Mouse (Mus musculus) cerebellum, adult 2 months (tissue): Measurements from ENCODE around the gene Ddx58. TPM values are rescaled to one million over a fixed set of nuclear protein-coding genes. Genes with fewer than 3 reads are reported as not detected.
A peak's percentile ranks its signal among the peaks of the same experiment; 100 is the strongest.

Source experiments
- DNase-seq, 2 experiments: peaks; one replicate each; pipeline ENCODE4 v3.0.0; 2021
- H3K27ac ChIP-seq: fragments of 200-500 bp; 2 replicates; pipeline ENCODE4 v1.5.1; 2012; ENCODE audit warnings: low read length, control low read depth, inconsistent platforms; ENCODE audit not compliant: insufficient read depth
- H3K27me3 ChIP-seq: fragments of 200-500 bp; 2 replicates; pipeline ENCODE4 v1.6.1; 2012; ENCODE audit warnings: inconsistent platforms, mild to moderate bottlenecking, low read length, moderate library complexity; ENCODE audit not compliant: control insufficient read depth, insufficient read depth
- H3K4me1 ChIP-seq: fragments of 200-500 bp; 2 replicates; pipeline ENCODE4 v1.6.1; 2011; ENCODE audit warnings: low read length; ENCODE audit not compliant: control insufficient read depth, insufficient read depth
- H3K4me3 ChIP-seq: fragments of 200-500 bp; replicated peaks from 2 replicates; pipeline ENCODE3; 2011; ENCODE audit warnings: mild to moderate bottlenecking, low read depth, low read length, control low read depth; ENCODE audit not compliant: insufficient read depth
- CTCF ChIP-seq: fragments of 200-500 bp; IDR thresholded peaks from 2 replicates; pipeline ENCODE4 v1.5.1; 2011; ENCODE audit warnings: low read depth, mild to moderate bottlenecking, control low read depth, low read length, moderate library complexity, borderline replicate concordance; ENCODE audit not compliant: insufficient read depth
- POLR2A ChIP-seq: fragments of 200-500 bp; IDR thresholded peaks from 2 replicates; pipeline ENCODE4 v1.6.1; 2011; ENCODE audit warnings: low read length, control low read depth, borderline replicate concordance; ENCODE audit not compliant: insufficient read depth
- WGBS: fragments of 180-500 bp; shearing (Covaris S2); methylation state at CpG from one replicate; pipeline ENCODE4 v1.1.7; 2018; 5-methylcytosine and 5-hydroxymethylcytosine counted together
- polyA plus RNA-seq: library from polyadenylated mRNA; depleted of rRNA; stranded (reverse); fragments of >200 nt; gene quantifications from 2 replicates; pipeline ENCODE4 v1.2.3, GENCODE M21; 2012

Ddx58 gene
- polyA plus RNA-seq, 1 experiment = 4.1 TPM

DNA sequence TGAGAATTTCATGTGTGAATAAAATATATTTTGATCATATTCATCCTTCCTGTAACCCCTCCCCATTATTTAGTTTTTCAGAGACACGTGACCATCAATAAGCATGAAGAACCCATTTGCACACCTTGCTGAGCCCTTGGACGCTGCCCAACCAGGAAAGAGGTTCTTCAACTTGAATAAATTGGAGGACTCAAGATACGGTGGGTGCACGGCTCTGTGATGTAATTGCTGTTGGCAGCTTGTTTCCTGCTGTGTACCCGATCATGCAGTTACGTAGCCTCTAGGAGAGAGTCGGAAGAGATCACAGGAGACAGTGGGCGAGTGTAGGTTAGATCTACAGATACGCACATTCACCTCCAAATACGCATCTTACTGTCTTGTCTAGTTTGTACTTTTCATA is 76.0 kb downstream of the Ddx58 start:
- Histone ChIP-seq H3K27ac (no peak overlapping the region), H3K4me1 (no peaks in the 10 kb centered on the region), H3K27me3 (no peaks in the 10 kb centered on the region), H3K4me3 (no peak overlapping the region)
- TF ChIP-seq POLR2A (no peak), CTCF (no peak)
- WGBS = 50% methylated on average over 10 of the region's 10 CpGs
- DNase-seq = no peak

DNA sequence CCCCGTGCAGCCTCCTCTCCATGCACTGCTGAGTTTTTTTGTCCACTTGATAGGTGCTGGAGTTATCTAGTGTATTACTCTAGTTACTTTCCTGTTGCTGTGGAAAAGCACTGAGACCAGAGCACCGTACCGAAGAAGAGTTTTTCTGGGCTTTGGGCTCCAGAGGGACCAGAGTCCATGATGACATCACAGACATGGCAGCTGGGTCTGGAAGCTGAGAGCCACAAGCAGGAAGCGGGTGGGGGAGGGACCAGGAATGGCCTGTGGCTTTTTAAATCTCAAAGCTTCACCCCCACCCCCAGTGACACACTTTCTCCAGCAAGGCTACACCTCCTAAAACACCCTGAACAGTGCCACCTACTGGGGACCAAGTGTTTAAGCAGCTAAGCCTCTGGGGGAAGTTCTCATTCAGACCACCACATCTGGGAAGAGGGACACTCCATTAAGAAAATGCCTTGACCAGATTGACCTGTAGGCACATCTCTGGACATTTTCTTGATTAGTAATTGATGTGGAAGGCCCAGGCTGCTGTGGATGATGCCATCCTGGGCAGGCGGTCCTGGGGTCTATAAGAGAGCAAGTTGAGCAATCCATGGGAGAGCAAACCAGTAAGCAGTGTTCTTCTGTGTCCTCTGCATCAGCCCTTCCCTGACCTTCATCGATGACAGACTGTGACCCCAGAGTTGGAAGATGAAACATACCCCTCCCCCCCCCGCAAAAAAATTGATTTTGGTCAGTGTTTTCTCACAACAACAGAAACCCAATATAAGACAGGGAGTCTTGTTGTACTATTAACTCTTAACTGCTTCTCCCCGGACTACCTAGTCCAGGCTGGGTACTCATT is 78.8 kb downstream of the Ddx58 start:
- Histone ChIP-seq H3K4me1 (peaks cover 3% of the 10 kb centered on the region; the same call in 1 of the 2 replicates), H3K27me3 (no peaks in the 10 kb centered on the region), H3K27ac (no peak overlapping the region), H3K4me3 (no peak overlapping the region)
- DNase-seq = no peak
- TF ChIP-seq POLR2A = no peak
- TF ChIP-seq CTCF = no peak
- 97% methylated on average over 8 of the region's 8 CpGs for WGBS

DNA sequence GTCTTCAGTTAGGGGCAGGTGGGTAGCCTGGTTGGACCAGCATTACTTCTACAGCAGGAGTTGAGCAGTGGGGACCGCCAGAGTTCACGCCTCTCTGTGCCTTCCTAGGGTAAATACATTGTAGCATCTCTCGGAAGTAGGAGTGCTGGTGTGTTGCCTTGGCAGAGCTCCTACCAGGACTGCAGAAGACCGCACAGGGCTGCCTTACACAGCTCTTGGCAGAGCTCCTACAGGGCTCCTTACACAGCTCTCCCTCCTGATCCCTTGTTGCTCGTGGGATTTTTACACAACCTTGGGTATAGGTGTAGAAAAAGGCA is 81.4 kb downstream of the Ddx58 start:
- no peak for TF ChIP-seq CTCF
- H3K27me3 ChIP-seq = no peaks in the 10 kb centered on the region
- WGBS = 6% methylated on average over 5 of the region's 5 CpGs
- peaks cover 3% of the 10 kb centered on the region; the same call in 1 of the 2 replicates for H3K4me1 ChIP-seq
- no peak overlapping the region for H3K27ac ChIP-seq
- peak in 1 of 2 experiments; percentile 22 for DNase-seq
- H3K4me3 ChIP-seq = no peak overlapping the region

DNA sequence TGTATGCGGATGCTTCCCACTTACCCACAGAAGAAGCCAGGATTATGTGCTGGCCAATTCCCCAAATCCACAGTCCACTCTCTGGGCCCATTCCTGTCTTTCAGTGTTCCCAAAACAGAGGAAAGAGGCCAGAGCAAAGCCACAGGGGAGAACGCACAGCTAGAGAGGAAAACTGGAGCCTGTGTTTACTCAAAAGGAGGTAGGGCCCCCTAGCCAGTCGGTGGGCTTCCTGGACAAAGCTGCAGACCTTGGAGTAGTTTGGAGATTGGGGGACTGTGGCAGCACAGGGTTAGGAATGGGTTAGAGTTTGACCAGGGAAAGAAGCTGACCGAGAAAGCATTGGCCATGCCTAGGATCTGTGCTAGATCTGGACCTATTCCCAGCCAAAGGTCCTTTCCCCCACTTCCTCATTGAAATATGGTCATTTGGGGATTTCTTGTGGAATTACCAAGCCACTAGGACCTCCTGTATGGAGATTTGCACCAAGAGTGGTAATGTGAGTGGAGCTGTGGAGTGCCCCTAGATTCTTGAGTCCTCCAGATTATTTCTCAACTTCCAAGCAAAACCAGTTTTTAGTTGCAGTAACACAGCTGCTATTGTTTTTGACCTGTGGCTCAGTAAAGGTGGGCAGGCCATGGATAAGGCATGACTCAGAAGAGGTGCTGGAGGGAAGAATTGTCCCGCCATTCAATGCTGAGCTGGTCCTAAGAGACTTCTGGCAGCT is 82.0 kb downstream of the Ddx58 start:
- TF ChIP-seq POLR2A = no peak
- no peak for TF ChIP-seq CTCF
- Histone ChIP-seq H3K4me1 (peaks cover 3% of the 10 kb centered on the region; the same call in 1 of the 2 replicates), H3K27me3 (no peaks in the 10 kb centered on the region), H3K4me3 (no peak overlapping the region), H3K27ac (no peak overlapping the region)
- no peak for DNase-seq
- 72% methylated on average over 5 of the region's 5 CpGs for whole genome bisulfite sequencing

DNA sequence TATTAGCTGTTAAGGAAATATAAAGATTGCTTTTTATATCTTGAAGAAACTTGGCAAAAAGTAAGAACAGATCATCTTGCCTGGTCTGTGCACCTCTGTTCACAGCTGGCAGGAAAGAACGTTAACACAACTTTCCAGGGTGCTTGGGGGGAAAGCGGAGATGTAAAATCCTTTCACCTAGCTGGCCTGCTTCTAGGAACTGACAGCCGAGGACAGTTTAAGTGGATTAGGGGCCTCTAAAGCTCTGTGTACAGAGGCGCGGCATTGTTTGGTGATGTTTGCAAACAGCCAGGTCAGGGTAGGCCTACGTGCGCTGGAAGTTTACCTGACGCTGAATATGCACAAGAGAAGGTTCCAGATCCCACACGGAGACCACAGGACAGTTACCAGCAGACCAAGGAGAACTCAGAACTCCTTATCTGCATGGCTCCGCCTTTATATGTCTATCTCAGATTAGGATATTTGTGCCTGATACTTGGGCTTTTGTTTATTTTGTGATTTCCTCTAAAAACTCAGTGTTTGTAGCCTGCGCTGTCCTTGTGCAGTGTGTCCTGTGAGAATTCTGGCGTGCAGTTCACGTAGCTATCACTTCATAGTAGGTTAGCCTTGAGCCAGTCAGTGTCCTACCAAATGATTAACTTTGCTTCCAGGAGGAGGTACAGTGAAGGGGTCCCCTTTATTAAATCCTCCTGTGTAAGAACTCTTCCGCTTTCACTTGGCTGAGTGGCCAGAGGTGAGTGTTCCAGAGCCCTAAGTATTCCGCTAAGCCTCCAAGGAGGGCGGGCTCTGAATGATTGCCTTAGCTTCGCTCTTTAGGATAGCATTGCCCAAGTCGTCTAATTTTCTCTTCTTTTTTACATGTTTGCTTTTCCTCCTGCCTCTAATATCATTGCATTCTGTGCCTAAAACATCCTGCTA is 82.8 kb downstream of the Ddx58 start:
- H3K4me1 ChIP-seq = peaks cover 3% of the 10 kb centered on the region; the same call in 1 of the 2 replicates
- no peak for TF ChIP-seq POLR2A
- TF ChIP-seq CTCF = no peak
- no peak for DNase-seq
- no peak overlapping the region for H3K4me3 ChIP-seq
- H3K27ac ChIP-seq = no peak overlapping the region
- H3K27me3 ChIP-seq = no peaks in the 10 kb centered on the region
- WGBS = 90% methylated on average over 18 of the region's 18 CpGs

DNA sequence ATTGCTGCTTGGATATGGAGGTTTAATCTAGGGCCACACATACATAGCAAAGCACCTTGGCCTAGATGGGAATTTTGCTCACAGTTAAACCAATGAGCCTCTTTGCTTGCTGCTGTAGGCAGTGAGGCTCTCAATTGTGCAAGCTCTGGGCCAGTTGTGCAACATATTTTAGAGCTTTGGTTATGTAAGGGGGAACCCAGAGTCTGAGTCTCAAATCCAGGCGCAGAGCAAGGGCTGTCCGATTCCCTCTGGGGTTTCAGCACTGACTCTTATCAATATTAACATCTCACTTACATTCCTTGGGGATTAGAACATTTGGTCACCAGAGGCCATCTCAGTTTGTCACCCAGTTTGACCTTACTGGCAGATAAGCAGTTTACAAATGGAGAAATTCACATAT is 83.5 kb downstream of the Ddx58 start:
- Histone ChIP-seq H3K4me1 (peaks cover 3% of the 10 kb centered on the region; the same call in 1 of the 2 replicates), H3K4me3 (no peak overlapping the region), H3K27me3 (no peaks in the 10 kb centered on the region), H3K27ac (no peak overlapping the region)
- DNase-seq = no peak
- no peak for TF ChIP-seq CTCF
- TF ChIP-seq POLR2A = no peak
- 88% methylated on average over 2 of the region's 2 CpGs for WGBS

DNA sequence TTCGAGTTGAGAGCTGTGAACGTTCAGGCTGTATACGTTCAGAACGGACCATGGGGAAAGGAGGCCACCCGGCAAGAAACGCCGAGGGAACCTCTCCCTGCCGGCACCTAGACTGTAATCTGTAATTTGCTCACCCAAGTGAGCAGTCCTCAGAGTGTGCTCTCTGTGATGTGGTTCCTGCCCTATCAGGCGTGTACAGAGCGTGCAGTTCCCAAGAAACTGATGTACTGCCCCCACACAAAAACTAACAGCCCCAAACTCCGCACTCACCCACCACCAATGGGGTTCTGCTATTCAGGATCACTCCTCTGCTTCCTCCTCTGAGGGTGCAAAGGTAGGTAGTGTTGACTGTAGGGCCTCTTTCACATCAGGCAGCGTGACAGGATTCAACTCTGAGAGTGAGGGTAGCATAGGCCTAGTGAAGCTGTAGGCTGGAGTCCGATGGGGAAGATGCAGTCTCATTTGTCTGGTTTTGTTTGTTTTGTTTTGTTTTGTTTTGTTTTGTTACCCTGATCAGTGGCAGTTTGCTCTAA is 84.1 kb downstream of the Ddx58 start:
- peaks cover 3% of the 10 kb centered on the region; the same call in 1 of the 2 replicates for H3K4me1 ChIP-seq
- 90% methylated on average over 13 of the region's 13 CpGs for WGBS
- no peaks in the 10 kb centered on the region for H3K27me3 ChIP-seq
- TF ChIP-seq POLR2A (no peak), CTCF (no peak)
- no peak overlapping the region for H3K27ac ChIP-seq
- no peak overlapping the region for H3K4me3 ChIP-seq
- no peak for DNase-seq
